Mouse (Mus musculus): ENCODE results near the gene Gm20671.
A peak's percentile ranks its signal among the peaks of the same experiment; 100 is the strongest.

DNA sequence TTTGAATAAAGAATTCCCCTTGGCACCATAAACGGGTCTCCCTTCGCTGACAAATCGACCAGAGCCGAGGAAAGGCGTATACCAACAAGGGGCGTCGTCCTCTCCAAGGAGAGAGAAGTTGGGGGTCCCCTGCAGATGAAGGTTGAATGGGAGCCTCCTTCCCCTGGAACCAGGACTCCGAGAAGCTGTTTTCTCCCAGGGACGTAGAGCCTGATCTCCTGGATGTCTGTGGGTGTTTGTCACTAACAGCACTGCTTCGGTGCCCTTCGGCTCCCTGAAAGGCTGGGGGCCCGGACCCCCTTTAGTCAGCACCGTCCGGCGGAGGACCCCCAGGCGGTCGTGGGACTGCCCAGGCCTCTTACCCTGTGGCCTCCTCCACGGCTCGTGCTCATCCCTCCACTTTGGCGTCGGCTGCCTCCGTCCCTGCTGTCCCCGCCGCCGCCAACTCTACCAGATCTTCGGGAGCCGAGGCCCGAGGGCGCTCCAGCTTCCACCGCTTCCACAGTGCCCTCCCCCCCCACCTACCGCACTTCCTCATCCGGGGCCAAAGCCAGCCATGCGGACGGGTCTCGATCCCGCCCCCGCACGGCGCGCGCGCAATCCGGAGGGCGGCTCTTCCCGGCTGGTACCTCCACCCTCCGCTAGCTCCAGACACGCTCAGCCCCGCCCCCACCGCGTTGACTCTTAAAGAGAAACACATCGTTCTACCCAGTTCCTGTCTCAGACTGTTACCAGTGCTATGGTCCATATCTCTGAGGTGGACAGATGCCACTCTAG, 27.0 kb upstream of the Gm20671 start, which contains the start of gene Prr14l:
- no peak; the same call in 1 of the 2 replicates for TF ChIP-seq CTCF (IDR thresholded peaks at IDR 0.05; ENCODE audit: control insufficient read depth, insufficient read depth, low read length)
- TF ChIP-seq POLR2A (IDR thresholded peaks at IDR 0.05; ENCODE audit: borderline replicate concordance, control insufficient read depth, low read depth, low read length), result peak; percentile 96; the same call in 1 of the 2 replicates
